Mouse (Mus musculus) gastrocnemius, postnatal 25 days (tissue): Measurements from ENCODE around the gene Mxd4. TPM values are rescaled to one million over a fixed set of nuclear protein-coding genes. Genes with fewer than 3 reads are reported as not detected.

Experiments
- DNase-seq: peaks from one replicate; pipeline ENCODE4 v3.0.0; 2022
- long read RNA-seq, 2 experiments: library from polyadenylated mRNA; stranded (forward); transcript quantifications; one replicate each; pipeline ENCODE4 v2.0.0; 2021
- total RNA-seq, 2 experiments: library from RNA; stranded (reverse); gene quantifications; 1 replicate in 1 of 2; 2 replicates in 1 of 2; pipeline ENCODE4 v1.2.3; 2021

Mxd4 gene
- total RNA-seq, result 10 to 100 TPM; 27.2 to 43.3 TPM
- long read RNA-seq, experiment 1, partial matches to known transcripts, result 2 of 35 reads
- long read RNA-seq, experiment 1, other reads (novel, unspliced or antisense), result 31 of 35 reads
- long read RNA-seq, experiment 2, transcript Mxd4-201 (6 exons, 3,872 nt), result major isoform, 7 of 30 reads
- long read RNA-seq, experiment 2, partial matches to known transcripts, result 1 of 30 reads
- long read RNA-seq, experiment 2, other reads (novel, unspliced or antisense), result 22 of 30 reads

DNA sequence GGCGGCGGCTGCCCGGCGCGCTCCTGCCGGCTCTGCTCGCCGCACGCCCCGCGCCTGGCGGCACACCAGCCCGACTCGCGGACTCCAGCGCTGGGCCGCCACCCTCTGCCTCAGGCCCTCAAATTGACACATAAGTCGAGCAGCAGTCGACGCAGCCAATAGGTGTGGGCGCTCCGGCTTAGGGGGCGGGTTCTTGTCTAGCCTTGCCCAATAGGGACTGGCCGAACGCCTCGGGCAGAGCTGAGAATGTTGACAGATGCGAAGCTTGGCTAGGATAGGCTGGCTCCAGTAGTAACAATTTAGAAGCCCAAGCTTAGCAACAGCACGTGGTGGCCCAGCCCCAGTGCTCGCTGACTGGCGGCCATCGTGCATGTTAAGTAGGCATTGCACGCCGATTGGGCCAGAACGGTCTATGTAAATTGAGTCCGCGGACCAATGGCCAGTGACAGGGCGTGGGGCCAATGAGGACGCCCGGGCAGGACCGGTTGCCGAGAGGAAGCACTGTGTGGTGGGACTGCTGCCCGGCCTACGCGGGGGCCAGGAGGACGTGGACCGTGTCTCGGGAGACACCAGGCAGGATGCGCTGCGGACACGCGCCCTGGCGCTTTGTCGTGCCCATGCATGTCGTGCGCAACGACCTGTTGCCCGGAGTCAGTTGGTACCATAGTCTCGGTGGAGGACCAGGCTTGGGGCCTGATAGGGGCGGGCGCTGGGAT, at the start of gene Mxd4:
Gene Mxd4, minus strand, starts transcription at position 120 of the 716 bp plus-strand sequence.
- peak; percentile 100 for DNase-seq

DNA sequence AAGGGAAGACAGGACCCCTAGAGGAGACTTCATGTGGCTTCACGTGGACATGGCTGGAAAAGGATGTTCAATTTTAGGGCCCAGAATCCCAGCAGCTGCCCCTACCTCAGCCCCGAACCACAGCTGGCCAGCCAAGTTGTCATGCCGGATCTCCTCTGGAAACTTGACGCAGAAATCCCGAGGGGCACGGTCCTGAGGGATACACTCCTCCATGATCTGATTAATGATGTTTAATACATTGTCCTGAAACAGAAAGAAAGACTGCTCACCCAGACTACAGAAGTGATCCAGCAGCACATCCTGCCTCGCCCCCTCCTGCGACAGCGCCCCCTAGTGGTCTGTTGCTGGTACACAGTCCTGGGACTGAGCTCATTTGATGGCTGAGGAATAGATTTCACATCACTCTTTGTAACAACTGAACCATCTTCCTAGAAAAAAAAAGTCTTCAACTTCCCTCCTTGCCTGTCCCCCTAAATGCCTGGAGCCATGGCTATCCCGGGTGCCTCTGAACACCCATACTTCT, 48.4 kb upstream of the Mxd4 start:
- DNase-seq, result no peak

DNA sequence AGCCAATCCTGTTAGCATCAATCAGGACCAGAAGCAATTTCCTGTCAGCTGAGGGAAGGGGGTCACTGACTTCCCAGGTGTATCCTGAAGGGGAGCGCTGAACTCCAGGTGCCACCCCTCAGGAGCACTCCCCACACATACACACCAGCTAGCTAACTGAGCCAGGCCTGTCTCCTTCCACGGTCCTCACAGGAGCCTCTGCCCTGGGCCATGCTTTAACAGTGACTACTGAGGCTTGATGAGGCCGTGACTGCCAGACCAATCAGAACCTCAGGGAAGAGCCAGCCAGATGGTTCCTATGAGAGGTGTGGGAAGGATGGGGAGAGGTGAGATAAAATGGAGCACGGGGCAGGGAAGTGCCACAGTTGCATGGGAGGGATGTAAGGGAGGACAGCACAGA, 47.5 kb upstream of the Mxd4 start:
- no peak for DNase-seq

DNA sequence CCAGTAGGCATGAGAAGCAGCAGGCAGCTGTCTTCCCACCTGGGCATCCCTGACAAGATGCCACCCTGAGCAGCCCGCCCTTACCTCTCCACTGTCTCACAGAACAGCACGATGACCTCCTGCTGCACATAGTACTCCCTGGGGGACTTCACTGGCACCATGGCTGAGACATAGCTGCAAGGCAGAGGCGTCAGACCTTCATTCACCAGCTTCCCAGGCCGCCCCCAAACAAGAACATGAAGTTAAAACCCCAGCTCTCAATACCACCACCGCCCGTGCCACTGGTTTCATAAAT, 45.6 kb upstream of the Mxd4 start:
- no peak for DNase-seq

DNA sequence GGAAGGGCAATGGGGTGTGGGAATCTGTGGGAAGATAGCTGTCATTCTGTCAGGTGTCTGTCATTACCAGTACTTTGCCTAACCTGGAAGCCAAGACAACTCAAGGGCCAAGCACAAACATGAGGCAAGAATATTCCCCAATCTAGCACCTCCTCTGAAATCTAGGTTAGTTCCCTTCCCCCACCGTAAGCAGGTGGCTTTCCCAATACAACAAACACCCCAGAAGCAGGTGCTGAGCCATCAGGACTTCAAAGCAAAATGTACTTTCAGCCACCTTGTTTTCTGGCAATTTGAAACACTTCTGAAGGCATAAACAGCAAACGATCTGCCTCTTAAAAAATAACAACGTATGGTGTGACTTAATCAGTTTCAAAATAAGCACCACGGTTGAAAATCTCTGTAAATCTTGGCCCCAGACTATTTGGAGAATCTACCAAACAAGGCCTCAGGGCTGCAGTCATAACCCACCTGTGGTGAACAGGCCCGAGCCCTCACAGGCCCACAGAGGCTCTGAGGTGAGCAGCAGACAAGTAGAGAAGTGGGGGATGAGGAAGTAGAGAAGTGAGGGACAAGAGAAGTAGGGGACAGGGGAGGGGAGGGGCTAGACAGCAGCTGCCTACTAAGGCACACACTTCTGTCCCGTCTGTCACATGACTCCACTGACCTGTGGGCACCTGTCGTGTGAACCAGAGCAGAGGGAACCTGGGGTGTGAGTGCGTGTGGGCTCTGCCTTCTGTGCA, 45.1 kb upstream of the Mxd4 start:
- DNase-seq, result no peak

DNA sequence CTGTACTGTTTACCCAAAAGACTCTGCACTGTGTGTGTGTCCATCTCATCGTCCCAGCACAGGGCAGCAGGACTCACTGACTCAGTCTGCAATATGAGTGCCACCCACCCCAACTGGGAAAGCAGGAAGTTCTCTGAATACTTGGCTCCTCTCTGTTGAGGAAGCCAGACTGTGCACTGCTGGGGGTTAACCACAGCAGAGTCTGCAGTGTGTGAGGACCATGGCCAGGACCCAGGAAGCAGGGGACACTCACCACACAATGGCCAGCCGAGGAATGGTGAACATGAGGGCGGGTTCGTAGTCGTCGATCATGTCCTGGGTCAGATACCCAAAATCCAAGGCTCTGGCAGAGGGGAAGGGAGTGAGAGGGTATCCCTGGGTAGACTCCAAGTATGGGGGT, 44.4 kb upstream of the Mxd4 start:
- no peak for DNase-seq

DNA sequence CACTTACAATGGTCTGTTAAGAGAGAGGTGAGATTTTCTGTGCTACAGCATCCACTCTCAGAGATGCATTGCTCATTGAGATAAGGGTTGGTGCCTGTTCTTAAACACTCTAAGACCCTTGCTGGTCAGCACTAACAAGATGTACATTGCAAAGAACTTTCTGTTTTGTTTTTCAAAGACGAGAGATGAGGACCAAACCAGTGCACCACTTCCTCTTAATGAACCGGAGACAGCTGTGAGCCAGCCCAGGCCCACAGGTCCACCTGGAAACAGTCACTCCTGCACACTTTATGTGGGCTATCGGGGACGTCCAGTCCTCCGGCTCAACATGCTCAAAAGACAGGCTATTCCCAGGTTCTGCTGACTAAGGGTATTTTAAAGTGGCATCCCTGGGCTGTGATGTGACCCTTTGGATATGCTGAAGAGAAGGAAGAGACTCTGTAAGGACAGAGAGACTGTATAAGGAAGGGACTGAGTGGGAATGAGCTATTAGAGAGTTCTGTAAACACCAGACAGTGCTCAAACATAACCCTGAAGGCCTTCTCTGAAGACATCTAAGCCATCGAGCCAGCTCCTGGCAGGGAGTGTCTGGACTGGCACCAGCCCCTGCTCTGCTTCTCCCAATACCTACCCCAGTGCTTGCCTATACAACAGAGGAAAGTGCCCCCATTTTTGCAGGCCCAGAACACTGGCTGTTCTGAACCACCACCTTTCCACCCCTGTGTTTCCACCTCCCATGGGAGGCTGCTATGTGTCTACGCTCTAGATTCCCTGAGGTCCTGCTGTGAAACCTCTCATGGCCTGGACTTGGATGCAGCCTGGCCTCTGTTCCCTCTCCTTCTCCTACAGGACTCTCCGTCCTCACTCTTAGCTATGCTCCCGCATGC, 43.3 kb upstream of the Mxd4 start:
- DNase-seq, result no peak

DNA sequence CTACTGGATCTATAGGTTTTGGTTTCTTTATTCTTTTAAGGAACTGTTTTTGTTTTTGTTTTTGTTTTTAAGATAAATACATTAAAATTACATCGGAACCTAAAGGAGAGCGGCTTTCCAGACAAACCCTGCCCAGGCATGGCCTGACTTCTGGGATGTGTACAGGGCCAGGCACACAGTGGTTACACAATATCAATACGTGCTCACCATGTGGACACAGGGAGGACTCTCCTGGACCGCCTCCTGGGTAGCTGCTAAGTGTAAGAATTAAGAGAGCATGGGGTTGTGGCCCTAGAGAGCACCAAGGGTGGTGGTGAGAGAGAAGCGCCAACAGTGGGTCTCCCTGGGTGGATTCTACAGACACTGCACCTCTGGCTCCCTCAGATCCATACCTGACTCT, 42.0 kb upstream of the Mxd4 start:
- no peak for DNase-seq

DNA sequence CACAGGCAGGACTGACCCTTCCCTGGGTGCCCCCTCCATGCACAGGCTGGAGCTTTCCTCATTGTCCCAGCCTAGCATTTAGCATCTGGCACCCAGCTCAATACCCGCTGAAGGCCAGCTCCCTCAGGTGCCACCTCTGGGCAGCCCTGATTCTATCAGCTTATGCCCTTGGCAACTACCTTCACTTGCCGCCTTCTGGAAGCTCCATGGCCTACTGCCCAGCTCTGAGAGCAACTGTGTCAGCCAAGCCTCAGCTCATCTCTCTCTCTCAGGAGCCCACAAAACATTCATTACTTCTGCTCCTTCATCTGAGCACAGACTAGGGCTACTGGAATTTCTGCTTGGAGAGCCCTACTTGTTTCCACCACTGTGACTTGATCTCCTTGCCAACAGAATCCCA, 38.0 kb upstream of the Mxd4 start:
- DNase-seq, result no peak

DNA sequence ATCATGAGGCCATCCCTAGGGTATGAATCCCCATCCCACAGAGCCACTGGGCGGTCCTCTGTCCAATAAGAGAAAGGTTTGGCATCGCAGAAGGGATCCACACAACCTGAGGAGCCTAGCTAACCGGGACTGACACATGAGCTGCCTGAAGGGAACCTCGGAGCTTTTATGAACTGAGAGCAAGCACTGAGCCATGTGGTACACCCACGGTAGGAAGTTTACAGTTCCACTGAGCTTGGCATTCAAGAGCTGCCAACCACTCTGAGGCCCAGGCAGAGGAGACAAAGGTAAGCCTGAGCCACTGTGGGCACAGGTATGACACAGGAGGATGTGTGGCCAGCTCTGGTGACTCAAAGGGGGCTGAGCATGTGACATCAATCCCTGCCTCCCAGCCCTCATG, 37.0 kb upstream of the Mxd4 start:
- no peak for DNase-seq

DNA sequence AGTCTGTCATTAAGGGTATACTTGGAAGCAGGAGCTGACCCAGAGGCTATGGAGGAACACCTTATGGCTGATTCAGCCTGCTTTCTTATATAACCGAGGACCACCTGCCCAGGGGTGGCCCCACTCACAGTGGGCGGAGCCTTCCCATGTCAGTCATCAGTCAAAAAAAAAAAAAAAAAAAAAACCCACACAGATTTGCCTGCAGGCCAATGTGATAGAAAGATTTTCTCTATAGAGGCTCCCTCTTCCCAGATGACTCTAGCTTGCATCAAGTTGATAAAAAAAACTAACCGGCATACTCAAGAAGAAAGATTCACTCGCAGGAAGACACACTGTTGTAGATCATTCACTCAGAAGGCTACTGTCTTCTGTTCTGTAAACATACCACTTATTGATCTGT, 32.5 kb upstream of the Mxd4 start:
- no peak for DNase-seq

DNA sequence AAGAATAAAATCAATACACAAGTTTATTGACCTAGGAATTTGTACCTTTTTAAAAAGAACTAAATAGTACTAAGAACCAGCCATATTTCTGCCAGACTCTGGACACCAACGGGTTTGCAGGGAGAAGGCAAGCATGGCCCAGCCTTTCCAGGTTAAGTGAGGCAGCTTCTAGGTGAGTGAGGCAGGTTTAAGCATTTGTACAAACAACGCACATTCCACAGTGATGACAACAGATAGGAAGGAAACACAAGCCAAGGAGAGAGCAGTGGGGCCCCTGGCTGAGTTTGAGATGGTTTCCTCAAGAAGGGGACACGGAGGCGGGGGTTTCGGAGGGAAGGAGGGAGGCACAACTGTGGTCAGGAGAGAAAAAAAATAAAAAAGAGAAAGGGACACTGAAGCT, 31.2 kb upstream of the Mxd4 start:
- DNase-seq, result no peak

DNA sequence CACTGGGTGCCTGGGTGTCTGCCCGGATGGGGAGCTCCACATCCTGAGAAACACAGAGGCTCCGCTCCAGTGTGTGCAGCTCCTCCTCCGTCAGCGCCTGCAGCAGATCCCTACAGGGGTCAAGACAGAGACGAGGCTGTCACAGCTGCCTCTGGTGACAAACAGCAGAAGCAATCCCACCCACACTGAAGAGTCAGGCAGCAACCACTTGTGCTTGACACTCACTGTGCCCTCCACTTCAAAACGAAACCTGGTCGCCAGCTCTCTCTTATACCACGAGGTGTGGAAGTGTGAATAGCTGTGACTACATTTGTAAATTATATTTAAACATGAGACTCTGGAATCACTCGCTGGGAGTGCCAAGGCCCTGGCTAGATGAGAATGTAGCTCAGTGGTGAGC, 30.2 kb upstream of the Mxd4 start:
- no peak for DNase-seq

DNA sequence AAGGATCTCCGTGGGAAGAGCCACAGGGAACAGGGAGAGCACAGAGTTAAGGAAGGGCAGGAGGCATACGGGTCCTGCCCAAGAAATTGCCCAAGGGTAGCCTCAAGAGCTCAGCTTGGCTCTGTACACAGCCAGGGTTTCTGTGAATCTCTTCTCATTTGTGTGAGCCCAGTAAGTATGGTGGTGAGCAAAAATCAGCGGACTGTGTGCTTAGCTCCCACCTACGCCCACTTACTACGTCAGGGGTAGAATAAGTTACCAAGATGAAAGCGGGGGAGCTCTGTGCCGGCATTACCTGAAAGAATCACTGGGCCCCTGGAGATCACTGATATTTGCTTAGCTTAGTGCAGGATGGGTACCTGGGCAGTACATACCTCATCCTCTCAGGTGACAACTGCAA, 28.5 kb upstream of the Mxd4 start:
- no peak for DNase-seq

DNA sequence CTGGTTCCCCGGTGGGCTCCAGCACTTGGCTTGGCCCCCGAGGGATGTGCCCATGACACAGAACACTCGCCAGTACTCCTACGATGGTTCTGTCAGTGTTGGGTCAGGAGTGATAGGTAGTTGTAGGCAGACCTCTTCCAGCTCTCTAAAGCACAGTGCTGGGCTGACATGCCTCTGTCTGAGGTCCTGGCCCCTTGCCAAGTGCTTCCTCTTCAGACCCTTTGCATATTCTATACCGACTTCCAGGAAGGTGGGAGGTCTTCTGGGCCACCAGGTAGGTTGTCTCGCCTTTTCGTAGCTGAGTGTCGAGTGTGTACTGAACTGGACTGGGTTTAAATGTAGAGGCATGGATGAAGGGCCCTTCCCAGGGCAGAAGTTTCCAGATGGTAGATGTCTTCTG, 26.1 kb upstream of the Mxd4 start:
- no peak for DNase-seq

DNA sequence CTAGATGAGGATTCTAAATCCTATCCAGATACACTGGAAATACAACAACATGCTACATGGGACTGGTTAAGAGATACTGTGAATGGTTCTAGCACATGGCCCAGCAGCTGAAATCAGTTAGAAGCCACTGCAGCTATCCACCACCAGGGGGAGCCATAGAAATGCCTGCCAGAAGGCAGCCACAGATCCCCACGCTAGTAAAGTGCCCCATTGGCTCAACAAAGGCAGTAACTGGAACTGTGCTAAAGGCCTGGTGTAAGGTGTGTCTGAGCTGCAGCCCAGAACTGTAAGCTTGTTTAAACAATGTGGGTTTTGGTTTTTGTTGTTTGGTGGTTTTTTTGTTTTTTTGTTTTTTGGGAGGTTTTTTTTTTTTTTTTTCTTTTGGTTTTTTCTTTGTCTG, 22.8 kb upstream of the Mxd4 start:
- DNase-seq, result peak; percentile 64

DNA sequence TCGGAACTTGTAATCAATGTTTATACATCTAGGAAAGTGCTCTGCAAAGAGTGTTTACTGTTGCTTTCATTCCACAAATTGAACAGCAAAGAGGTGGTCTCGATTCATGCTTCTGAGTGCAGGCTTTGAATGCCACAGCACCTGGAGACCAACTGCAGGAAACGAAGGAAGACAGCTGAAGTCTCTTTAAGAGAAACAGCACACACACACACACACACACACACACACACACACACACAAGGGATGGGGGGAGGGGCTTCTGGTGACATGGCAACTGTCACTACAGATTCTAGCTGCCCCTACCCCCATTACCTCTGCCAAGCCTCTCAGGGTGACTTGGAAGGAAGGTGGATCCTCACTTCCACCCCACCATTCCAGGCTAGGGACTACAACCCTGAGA, 20.0 kb upstream of the Mxd4 start:
- no peak for DNase-seq

DNA sequence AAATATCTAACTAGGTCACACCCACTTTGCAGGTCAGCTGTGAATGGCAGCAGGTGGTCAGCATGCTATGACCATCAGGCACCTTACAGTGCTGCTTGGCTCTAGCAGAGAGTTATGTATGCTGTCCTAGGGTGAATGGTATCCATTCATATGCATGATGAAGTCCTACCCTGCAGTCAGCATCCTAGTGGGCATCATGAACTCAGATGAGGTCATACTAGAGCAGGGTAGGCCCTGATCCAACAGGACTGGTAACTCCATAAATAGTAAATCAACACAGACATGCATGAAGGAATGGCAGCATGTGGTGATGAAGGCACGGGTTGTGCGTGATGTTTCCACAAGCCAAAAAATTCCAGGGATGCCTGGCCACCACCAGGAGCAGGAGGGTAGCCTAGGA, 18.3 kb upstream of the Mxd4 start:
- DNase-seq, result no peak

DNA sequence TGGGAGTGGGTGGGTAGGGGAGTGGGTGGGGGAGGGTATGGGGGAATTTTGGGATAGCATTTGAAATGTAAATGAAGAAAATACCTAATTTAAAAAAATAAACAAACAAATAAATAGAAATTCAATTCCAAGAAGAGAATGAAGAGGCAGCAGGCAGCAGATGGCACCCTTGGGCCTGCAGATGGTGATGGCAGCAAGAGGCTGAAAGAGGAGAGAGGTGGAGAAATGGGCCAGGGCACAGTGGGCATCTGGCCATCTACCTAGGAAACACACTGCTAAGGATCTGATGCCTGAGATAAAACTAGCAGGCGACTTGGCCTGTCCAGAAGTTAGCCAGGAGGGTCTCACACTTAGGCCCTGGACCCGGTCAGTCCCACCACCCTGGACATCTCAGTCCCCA, 17.4 kb upstream of the Mxd4 start:
- no peak for DNase-seq

DNA sequence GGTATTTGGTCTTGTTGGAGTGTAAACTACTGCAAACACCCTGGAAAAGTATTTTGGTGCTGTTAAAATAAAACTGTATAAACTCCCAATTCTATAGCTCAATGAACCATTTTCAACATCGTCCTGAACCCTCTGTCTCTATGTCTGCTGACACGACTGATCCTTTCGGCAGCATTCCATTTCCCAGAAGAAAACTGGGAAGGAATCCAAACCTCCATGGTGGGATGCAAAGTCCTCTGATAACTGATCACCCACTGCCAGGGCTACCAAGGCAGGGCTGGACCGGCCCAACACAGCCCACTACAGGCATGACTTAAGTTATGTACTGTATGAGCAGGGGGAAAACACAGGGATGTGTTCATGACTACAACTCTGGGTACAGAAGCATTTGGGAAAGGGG, 14.5 kb upstream of the Mxd4 start:
- no peak for DNase-seq

DNA sequence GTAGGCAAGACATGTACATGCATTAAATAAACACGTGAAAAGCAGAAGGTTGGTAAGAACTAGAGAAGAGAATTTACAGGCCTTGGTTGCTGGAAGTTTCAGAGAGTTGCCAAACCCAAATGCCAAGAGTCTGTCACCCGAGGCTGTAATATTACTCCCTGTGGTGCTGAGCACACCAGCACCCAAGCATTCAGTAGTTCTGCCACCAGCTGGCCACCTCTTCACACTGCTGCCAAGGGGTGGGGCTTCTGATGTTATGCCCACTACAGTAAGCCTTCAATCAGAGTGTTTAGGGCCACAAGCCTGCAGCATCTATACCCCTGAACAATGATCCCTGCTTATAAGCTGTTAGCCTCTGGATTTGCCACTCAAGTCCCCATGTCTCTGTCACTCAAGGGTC, 13.9 kb upstream of the Mxd4 start:
- DNase-seq, result peak; percentile 38

DNA sequence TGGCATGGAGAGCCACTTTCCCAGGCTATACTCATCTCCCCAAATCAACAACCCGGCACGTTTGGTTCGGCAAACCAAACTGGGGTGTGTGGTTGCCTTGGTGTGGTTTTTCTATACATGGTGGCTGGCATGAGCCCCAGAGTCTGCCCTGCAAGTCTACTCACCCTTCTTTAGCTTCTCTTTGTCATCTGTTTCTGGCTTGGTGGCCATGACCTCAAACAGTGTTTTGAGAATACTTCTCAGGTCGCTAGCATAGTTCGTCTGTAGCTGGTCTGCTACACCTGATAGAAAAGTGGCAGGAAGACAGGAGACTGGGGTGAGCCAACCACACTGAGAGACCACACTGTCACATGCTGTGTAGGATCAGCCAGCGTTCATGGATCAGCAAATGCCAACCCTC, 11.1 kb upstream of the Mxd4 start:
- no peak for DNase-seq

DNA sequence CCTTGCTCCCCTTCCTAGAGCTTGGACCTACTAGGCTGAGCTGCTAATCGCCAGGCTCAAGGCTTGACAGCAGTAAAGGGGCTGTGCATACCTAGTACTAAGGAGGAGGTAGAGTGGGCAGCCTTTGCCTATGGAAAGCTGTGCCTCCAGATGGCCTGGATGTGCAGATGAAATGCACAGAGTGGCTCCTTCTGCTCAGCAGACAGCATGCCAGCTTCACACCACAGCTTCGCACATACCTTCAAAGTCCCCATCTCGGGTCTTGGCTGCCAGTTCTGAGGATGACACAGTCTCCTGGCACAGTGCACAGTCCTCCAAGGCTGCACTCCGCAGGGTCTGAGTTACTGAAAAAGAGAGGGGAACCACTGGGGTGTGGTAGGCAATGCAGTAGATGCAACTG, 9.7 kb upstream of the Mxd4 start:
- no peak for DNase-seq
